Mouse (Mus musculus) thymus, adult 2 months (tissue): ENCODE data around the gene Orc3. TPM values are rescaled to one million over a fixed set of nuclear protein-coding genes. Genes with fewer than 3 reads are reported as not detected.
"Not testable (repeated sequence)": the region's sequence is repeated elsewhere in the genome, so short reads cannot be mapped to it uniquely, and the experiment has no call there.

Experiments
- DNase-seq: peaks from one replicate; pipeline ENCODE4 v3.0.0; 2021
- H3K27ac ChIP-seq: fragments of 200-500 bp; 2 replicates; pipeline ENCODE4 v1.5.1; 2012; ENCODE audit warnings: low read length, control low read depth; ENCODE audit not compliant: control insufficient read depth, insufficient read depth
- H3K27me3 ChIP-seq: fragments of 200-500 bp; 2 replicates; pipeline ENCODE4 v1.6.1; 2012; ENCODE audit warnings: mild to moderate bottlenecking, low read length, moderate library complexity, mixed read lengths; ENCODE audit not compliant: control insufficient read depth, insufficient read depth
- H3K36me3 ChIP-seq: fragments of 200-500 bp; 2 replicates; pipeline ENCODE4 v1.6.1; 2012; ENCODE audit warnings: mild to moderate bottlenecking, low read length, moderate library complexity; ENCODE audit not compliant: control insufficient read depth, insufficient read depth
- H3K4me1 ChIP-seq: fragments of 200-500 bp; replicated peaks from 2 replicates; pipeline ENCODE4 v1.6.1; 2012; ENCODE audit warnings: low read length; ENCODE audit not compliant: control insufficient read depth, insufficient read depth
- H3K4me3 ChIP-seq: fragments of 200-500 bp; 2 replicates; pipeline ENCODE4 v1.5.1; 2012; ENCODE audit warnings: mild to moderate bottlenecking, low read length, control low read depth, moderate library complexity; ENCODE audit not compliant: control insufficient read depth, insufficient read depth
- CTCF ChIP-seq: fragments of 200-500 bp; IDR thresholded peaks from 2 replicates; pipeline ENCODE4 v1.5.1; 2012; ENCODE audit warnings: mild to moderate bottlenecking, control low read depth, low read length, moderate library complexity, borderline replicate concordance; ENCODE audit not compliant: control insufficient read depth, poor library complexity, insufficient read depth; ENCODE audit errors: extremely low read depth
- POLR2A ChIP-seq: fragments of 200-500 bp; IDR thresholded peaks from 2 replicates; pipeline ENCODE4 v1.6.1; 2012; ENCODE audit warnings: mild to moderate bottlenecking, low read length, control low read depth, moderate library complexity; ENCODE audit not compliant: control insufficient read depth, poor library complexity, insufficient read depth; ENCODE audit errors: extremely low read depth
- WGBS: fragments of 180-500 bp; shearing (Covaris S2); methylation state at CpG from one replicate; pipeline ENCODE4 v1.1.7; 2018; 5-methylcytosine and 5-hydroxymethylcytosine counted together
- polyA plus RNA-seq: library from polyadenylated mRNA; depleted of rRNA; stranded (reverse); fragments of >200 nt; gene quantifications from 2 replicates; pipeline ENCODE4 v1.2.3, GENCODE M21; 2012

Gene Orc3
- polyA plus RNA-seq, 1 experiment = 34.0 TPM

DNA sequence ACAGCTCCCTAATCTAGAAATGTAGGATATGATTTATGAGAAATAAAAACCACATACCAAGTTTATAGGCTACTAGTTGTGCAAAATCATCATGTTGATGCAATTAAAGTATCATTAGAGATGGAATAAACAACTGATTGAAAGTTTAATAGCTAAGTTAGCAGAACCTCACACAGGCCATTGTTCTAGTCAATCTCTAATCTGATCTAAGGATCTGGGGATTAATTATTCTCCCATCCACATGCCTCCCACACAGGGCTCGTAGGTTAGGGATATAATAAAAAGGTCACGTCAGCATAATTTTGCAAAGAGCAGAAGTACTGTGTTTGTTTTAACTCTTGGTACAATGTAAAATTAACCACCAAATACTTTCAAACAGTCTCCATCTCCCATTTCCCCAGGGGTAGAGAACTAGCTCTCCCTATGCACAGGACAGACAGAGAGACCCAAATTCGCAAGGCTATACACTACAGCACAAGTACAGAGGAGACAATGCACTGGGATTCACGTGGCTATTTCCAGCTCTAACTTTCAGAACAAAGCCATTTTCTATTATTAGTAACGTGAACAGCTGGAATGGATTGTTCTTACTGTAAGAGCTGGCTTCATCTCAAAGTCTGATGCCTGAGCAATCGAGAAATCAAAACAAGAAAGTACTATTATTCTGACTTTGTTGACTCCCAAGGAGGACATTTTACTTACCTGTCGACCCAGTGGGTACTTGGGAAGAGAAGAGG is 29.7 kb downstream of the Orc3 start:
- Histone ChIP-seq H3K4me1 (no peaks in the 10 kb centered on the region), H3K4me3 (no peak overlapping the region), H3K27ac (no peak overlapping the region), H3K36me3 (peaks cover 45% of the 10 kb centered on the region), H3K27me3 (no peaks in the 10 kb centered on the region)
- TF ChIP-seq POLR2A (no peak), CTCF (no peak)
- 92% methylated on average over 7 of the region's 7 CpGs for whole genome bisulfite sequencing
- DNase-seq = no peak

DNA sequence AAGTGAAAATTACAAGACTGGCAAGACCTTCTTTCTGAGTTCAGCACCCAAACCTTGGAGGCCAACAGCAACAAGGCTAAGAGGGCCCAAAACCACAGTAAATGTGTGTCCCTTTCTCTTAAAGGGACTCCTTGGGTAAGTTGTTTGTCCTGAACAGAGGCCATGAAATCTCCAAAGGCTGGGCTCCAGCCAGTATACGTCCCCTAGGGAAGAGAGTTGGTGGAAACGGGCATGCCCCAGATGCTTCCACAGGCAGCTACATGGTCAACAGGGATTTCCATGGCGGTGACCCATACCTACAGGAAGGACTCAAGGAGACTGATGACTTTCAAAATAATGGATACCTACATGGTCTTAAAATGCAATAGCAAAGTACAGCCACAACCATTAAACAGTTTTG is 31.3 kb downstream of the Orc3 start:
- Histone ChIP-seq H3K4me1 (no peaks in the 10 kb centered on the region), H3K27ac (no peak overlapping the region), H3K4me3 (no peak overlapping the region), H3K27me3 (no peaks in the 10 kb centered on the region), H3K36me3 (peaks cover 52% of the 10 kb centered on the region)
- 93% methylated on average over 3 of the region's 3 CpGs for WGBS
- TF ChIP-seq POLR2A (no peak), CTCF (no peak)
- no peak for DNase-seq

DNA sequence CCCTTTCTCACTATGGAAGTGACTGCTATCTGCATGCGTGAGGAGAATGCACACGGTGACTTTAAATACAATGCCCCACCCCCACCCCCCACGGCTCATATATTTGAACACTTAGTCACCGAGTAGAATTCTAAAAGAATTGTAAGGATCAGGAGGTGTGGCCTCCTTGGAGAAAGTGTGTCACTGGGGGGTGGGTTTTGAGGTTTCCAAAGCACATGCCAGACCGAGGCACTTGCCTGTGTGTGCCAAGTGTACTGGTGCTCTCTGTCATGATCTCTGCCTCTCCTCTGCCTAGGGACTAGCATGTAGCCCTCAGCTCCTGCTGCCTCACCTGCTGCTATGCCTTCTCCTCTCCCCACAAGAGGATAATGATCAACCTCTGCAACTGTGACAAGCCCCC is 32.3 kb downstream of the Orc3 start:
- 96% methylated on average over 5 of the region's 5 CpGs for WGBS
- no peaks in the 10 kb centered on the region for H3K27me3 ChIP-seq
- no peak for TF ChIP-seq CTCF
- no peak for TF ChIP-seq POLR2A
- no peak for DNase-seq
- H3K4me3 ChIP-seq = no peak overlapping the region
- peaks cover 59% of the 10 kb centered on the region for H3K36me3 ChIP-seq
- H3K27ac ChIP-seq = no peak overlapping the region
- H3K4me1 ChIP-seq = no peaks in the 10 kb centered on the region

DNA sequence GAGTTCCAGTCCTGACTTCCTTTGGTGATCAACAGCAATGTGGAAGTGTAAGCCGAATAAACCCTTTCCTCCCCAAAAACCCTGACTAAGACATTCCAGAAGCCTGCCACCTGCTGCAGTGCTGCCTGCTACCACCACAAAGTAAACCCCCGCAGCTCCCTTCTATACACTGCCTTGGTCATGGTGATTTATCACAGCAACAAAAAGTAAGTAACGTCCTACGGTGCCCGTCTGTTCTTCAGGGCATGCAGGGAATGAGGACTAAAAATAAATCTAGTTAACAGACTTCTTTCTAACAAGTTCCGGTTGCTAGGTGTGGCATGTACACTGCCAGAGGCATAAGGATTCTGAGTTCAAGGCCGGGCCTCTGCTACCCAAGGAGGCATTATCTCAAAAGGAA is 32.8 kb downstream of the Orc3 start:
- WGBS = 94% methylated on average over 7 of the region's 7 CpGs
- Histone ChIP-seq H3K27ac (no peak overlapping the region), H3K4me1 (no peaks in the 10 kb centered on the region), H3K4me3 (no peak overlapping the region), H3K27me3 (no peaks in the 10 kb centered on the region), H3K36me3 (peaks cover 63% of the 10 kb centered on the region)
- TF ChIP-seq CTCF (no peak), POLR2A (no peak)
- DNase-seq = no peak

DNA sequence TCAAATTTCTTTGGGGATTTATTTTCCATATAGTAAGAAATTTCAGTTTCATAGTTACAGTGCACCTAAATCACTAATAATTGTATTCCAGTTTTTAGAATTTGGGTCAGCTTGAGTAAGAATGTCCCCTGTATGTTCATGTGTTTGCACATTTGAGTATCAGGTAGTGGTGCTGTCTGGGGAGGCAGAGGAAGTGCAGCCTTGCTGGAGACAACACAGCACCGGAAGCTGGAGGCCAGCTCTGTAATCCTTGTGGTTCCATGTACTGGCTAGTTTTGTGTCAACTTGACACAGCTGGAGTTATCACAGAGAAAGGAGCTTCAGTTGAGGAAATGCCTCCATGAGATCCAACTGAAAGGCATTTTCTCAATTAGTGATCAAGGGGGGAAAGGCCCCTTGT is 33.3 kb downstream of the Orc3 start:
- H3K4me1 ChIP-seq, H3K27ac ChIP-seq, H3K27me3 ChIP-seq, H3K4me3 ChIP-seq, DNase-seq: not testable (repeated sequence)
- WGBS = 76% methylated on average over 1 of the region's 1 CpGs
- peaks cover 68% of the 10 kb centered on the region for H3K36me3 ChIP-seq

DNA sequence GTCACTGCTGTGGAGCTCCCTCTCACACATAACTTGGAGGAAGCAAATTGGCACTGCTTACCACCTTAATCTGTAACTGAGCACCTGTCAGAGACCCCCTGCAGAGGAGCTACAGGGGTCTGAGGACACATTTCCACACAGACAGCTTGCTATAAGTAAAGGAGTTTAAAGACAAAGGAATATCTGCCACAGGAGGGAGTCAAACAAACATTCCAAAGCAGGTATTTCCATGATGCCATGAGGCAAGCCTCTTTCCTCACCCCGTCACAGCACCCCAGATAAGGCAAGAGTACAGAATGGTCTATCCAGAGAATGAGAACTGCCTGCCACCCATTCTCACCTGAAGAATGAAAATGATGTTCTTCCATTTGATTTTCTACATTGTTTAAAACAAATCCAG is 35.5 kb downstream of the Orc3 start:
- Histone ChIP-seq H3K36me3 (peaks cover 77% of the 10 kb centered on the region), H3K4me1 (no peaks in the 10 kb centered on the region), H3K27me3 (no peaks in the 10 kb centered on the region), H3K4me3 (no peak overlapping the region), H3K27ac (no peak overlapping the region)
- TF ChIP-seq CTCF (no peak), POLR2A (no peak)
- DNase-seq = no peak
- WGBS = 97% methylated on average over 1 of the region's 1 CpGs

DNA sequence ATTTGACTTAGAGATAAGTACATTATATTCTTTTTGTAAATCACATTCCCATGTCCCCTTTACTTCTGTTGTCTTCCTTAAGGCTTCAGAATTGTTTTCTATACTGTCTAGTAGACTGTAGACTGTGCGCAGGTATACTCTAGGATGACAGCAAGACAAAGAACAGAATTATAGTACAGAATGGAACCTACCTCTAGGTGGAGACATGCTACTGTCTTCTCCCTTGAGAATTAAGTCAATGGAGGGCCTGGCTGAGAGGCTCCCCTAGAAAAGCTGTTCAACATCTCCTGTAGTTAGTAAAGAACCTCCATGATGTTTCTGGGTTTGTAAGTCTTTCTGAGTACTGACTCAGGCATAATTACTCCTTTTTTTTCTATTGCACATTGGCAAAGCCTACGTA is 37.7 kb downstream of the Orc3 start:
- no peak for DNase-seq
- no peak overlapping the region for H3K4me3 ChIP-seq
- peaks cover 79% of the 10 kb centered on the region for H3K36me3 ChIP-seq
- H3K27me3 ChIP-seq = no peaks in the 10 kb centered on the region
- no peaks in the 10 kb centered on the region for H3K4me1 ChIP-seq
- H3K27ac ChIP-seq = no peak overlapping the region
- WGBS = 97% methylated on average over 2 of the region's 2 CpGs
- TF ChIP-seq POLR2A (no peak), CTCF (no peak)
